Mouse (Mus musculus) embryo, embryonic 10.5 days (tissue): ENCODE results near the gene Zfp94.
A peak's percentile ranks its signal among the peaks of the same experiment; 100 is the strongest.

Experiments
- DNase-seq: peaks from one replicate; pipeline ENCODE4 v3.0.0-alpha.2; 2015; ENCODE audit warnings: low spot score

Gene Zfp94

DNA sequence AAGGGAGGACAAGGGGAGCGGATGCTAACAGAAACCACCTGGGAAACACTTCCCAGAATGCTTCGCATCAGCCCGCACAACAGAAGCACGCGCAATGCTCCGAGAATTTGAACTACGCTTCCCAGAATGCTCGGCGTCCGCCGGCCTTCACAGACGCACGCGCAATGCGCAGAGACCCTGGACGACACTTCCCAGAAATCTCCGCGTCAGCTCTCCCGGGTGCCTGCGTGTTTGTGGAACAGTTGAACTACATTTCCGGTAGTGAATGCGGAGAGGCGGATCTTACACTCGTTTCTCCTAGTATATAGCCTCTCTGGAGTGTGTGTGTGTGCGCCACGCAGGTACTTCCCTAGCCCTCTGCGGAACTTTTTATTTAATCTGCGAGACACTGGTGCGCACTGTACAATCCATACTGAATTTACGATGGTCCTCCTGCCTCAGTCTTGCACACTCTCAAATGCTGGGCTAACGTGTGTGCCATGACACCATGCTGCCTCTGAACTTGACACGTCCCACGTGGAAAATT lies at the start of gene Zfp94:
Gene Zfp94 (minus strand): TSS at position 100 of the 526 bp plus-strand sequence.
- DNase-seq: peak; percentile 98

DNA sequence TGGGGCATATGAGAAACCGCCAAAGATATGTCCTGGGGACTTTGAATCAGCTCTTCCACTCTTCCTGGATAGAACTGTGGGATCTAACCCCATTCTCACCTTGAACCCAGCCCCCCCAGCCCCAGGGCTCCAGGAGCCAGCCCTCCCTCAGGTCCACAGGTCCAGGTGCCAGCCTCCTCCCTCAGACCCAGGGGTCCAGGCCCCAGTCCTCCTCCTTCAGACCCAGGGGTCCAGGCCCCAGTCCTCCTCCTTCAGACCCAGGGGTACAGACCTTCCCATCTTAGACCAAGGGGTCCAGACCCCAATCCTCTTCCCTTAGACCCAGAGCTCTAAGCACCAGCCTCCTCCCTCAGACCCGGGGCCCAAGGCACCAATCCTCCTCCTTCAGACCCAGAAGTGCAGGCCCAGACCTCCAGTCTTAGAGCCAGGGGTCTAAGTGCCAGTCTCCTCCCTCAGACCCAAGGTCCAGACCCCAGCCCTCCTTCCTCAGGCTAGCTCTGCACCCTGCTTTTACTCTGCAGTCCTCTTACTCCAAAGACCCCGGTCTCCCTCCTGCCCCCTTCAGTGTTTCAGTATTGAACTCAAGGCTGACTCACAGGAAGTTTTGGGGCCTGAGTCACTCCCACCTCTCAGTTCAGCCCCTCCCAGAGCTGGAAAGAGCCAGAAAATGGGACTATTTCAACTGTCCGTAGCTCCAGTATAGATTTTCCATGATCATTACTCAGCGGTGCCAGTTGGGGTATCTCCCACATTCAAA lies 49.0 kb upstream of the Zfp94 start:
- no peak for DNase-seq

DNA sequence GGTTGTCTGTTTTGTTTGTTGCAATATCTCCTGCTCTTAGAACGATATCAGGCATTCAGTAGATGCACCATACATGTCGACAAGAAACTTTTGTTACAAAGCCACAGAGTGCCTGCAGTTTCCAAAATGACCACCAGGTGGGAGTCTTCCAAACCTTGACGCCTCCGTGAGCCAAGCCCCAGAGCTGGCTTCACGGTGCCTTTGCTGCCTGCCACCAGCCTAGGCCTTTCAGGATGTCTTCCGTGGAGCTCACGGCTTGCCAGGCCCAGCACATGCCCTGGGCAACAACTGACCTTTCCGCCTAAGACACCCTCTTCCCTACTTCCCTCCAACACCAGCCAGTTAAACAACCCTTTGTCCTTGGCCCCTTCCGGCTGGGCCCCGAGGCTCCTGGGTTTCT lies 48.4 kb upstream of the Zfp94 start:
- peak; percentile 94 for DNase-seq

DNA sequence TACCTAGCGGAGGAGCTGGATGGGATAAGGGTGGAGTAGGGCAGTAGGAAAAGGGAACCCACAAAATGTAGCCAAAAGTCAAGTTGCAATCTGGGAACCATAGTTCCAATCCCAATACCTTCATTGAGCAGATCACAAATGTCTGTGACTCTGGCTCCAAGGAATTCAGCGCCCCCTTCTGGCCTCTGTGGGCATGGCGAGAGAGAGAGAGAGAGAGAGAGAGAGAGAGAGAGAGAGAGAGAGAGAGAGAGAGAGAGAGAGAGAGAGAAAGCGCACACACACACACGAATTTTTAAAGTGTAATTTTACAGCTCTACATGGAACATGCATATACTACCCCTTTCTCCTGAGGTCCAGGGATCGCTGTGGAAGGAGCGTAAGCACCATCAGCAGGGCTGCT lies 46.8 kb upstream of the Zfp94 start:
- peak; percentile 53 for DNase-seq

DNA sequence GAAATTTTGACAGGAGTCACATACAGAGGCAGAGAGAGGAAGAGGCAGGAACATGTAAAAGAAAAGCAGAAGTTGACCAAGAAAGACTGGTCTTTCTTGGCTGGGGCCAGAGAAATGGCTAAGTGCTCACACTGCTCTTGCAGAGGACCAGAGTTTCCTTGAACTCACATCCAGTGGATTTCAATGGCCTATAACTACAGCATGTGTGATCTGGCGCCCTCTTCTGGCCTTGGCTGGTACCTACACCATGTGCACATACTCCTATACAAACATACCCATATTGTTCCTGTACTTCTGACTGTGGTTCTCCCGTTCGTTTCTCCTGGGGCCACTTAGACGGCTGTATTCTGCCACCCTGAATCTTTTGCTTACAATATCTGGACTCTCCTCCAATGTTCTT lies 44.5 kb upstream of the Zfp94 start:
- DNase-seq: no peak

DNA sequence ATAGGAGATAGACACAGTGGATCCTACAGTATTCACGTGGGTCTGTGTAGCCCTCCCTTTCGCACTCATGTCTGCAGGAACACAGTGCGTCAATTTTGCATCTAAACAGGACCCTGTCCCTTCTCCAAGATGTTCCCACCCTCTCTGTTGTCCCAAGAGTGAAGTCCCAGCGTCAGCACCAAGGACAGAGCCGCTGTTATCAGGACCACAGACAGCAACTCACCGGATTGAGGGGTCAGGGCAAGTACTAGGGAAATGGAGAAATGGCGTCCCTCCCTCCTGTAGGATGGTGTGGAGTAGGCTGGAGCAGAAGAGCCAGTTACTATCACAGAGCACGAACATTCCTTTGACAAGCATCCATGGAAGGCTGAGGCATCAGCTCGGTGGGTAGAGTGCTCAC lies 42.8 kb upstream of the Zfp94 start:
- peak; percentile 70 for DNase-seq

DNA sequence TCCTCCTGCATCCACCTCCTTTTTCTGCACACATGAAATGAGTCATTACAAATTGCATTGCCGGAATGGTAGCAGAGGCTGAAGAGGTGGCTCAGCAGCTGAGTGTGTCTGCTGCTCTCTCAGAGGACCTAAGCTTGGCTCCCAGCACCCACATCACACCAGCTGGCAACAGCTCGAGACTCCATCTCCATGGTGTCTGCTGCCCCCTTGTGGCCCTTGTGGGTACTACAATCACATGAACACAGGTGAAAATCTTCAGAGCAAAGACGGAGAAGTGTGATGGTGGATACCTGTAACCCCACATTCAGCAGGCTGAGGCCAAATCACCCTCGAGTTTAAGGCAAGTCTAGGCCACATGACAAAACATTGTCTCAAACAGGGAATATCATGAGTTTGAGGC lies 41.4 kb upstream of the Zfp94 start:
- DNase-seq: no peak

DNA sequence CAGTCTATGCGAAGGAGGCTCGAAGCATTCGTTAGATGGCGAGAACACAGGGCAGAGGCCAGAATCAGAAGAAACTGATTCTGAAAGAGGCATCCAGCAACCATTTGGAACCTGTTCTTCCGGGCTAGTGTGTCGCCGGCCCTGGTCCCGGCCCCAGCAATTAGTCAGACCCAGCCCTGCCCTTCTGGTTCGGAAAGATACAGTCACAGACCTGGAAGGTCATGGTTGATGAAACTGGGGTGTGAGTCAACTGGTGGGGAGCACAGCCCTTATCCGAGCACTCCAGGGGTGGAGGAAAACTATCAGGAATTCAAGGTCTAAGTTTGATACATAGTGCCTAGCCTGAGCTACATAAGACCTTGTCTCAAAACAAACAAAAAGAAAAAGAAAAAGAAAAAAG lies 39.6 kb upstream of the Zfp94 start:
- DNase-seq: no peak

DNA sequence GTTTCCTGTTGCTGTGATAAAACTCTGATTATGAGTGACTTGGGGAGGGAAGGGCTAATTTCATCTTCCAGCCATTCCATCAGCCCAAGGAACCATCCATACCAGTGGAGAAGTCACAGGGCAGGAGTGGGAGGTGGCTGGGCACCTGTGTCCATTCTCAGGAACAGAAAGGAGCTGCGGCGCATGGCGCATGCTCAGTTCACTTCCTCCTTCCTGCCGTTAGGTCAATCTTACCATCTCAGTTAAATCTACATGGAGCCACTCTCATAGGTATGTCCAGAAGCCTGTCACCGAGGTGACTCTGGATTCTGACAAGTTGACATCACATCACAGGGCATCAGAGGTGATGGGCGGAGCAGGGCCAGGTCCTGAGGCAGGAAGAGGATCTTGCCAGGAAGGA lies 39.2 kb upstream of the Zfp94 start:
- DNase-seq: no peak

DNA sequence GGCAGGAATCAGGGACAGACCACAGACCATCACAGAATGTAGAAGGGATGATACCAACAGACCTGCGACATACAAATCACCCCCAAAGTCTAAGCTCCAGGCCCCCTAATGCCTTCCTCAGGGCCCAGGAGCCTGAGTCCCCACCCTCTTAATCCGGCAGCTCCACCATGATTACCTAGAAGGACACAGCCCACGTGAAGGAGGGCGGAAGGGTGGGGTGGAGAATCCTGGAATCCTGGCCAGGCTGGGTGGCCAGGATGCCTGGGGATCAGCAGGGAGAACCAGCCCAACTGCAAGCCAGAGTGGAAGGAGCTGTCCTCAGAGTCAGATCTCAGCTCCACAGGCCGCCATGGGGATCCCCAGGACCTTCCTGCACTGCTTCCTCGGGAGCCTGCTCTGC lies 32.4 kb upstream of the Zfp94 start, which contains the start of gene Lypd5:
Gene Lypd5 (plus strand): TSS at position 301 of the 400 bp plus-strand sequence.
- no peak for DNase-seq

DNA sequence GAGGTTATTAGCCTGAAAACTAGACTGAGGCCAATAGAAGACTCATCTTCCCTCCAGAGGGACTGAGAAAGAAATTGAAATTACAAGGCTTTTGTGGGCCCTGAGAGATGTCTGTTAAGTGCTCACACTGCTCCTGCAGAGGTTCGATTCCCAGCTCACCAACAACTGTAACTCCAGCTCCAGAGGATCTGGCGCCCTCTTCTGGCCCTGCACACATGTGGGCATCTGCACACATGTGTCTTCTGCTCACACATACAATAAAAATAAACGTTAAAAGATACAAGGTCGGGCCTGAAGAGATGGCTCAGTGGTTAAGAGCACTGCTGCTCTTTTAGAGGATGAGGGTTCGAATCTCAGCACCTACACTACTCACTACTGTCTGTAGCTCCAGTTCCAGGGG lies 30.0 kb upstream of the Zfp94 start:
- DNase-seq: no peak

DNA sequence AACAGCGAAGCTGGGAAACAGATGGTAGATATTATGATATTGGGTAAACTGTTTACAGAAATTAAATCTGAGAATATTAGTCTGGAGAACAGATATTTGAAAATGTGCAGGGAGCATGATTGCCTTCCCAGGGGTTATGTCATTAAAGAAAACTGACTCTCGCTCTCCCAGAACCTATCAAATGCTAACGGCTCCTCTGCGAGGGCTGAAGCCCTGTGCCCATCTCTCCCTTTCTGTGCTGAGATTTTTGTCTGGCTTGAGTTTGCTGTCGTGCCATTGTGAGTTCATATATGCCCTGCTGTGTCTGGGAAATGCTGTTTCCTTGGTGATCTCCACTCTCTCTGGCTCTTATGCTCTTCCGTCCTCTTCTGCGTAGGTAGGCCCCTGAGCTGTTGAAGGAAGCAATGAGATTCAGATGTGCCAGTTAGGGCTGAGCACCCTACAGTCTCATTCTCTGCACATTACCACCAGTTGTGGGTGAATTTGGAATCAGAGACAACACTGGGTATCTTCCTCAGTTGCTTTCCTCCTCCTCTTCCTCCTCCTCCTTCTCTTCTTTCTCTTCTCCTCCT lies 27.3 kb upstream of the Zfp94 start:
- no peak for DNase-seq

DNA sequence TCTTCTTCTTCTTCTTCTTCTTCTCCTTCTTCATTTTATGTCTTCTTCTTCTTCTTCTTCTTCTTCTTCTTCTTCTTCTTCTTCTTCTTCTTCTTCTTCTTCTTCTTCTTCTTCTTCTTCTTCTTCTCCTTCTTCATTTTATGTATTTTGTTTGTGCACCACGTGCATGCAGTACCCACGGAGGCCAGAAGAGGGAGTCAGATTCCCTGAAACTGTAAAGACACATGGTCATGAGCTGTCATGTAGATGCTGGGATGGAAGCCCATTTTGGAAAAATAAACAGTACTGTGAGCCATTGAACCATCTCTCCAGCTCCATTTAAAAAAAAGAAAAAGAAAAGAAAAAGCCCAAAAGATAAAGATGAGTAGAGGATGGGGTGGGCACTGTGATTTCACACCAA lies 21.8 kb upstream of the Zfp94 start:
- no peak for DNase-seq

DNA sequence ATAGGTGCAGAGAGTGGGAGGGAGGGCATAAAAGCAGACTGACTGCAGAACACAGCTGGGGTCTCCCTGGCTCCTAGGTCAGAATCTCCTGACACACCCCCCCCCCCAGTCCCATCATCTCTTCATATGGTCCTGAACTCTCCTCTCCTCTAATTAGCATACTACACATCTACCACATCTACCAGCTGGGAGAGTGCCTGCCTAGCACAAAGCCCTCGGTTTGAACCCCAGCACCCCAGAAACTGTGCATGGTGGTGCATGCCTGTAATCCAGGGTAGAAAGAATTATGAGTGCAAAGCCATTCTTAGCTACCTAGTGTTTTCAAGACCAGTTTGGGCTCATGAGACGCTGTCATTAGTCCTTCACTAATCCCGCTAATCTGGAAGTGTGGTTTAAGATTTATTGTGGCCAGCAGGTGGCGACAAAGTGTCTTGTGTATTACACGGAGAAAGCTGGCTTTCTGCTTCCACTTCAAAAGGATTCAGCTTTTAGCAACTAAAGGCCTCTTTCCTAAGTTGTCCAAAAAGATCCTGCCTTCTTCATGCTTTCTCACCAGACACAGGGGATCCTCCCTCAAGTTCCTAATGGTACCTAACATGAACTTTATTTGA lies 19.3 kb upstream of the Zfp94 start:
- peak; percentile 87 for DNase-seq

DNA sequence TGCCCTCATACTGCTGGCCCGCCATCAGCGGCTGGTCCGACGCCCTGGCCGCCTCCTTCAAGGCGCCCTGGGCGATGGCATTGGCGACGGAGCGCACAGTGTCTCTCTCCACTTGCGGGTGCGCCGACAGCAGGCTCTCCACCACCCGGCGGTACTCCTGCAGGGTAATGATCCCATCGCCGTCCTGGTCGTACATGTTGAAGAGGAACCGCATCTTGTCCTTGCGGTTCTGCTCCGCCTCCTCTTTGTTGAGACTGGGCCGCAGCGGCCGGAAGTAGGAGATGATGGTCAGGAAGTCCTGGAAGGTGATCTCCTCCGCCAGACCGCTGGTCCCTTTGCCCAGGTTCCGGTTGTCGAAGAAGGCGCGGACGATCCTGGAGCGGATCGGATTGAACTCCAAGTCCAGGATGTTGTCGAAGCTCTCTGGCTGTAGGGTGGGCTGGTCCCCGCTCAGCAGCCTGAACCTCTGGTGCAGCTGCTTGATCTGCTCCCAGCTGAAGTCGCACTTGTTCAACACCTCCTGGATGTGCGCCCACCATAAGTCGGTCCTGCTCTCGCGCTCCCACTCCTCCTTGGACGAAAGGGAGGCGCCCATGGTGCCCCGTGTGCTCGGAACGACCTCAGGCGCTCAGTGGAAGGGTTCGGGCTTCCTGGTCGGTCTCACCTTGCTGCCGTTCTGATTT lies 17.0 kb upstream of the Zfp94 start, which contains the start of gene Tescl:
Gene Tescl (minus strand): TSS at position 633 of the 683 bp plus-strand sequence.
- DNase-seq: no peak

DNA sequence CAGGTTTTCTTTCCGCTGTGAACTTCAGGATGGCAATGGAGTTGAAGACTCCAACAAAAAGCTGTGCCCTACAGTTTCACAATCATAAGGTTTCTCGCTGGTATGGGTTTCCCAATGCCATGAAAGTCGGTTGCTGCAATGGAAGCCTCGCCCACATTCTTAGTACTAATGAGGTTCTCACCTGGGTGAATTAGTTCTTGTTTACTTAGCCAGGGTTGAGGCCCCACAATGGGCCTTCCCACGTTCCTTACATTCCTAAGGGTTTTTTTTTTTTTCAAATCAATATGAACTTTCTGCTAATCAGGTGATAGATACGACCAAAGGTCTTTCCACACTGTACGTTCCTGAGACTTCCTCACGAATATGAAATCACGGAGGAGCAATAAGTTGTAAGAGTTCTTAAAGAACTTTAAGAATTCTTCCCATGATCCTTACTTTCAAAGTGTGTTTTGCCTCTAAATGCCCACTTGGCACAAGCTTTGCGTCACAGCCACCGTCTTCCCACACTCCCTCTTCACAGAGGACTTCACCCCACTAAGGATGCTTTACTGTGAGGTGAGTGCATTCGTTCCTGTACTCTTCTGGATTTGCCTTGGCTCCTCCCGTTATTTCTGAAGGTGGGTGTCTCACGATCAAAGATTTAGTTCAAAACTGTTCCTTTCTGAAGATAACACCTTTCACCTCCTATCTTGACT lies 11.0 kb upstream of the Zfp94 start:
- no peak for DNase-seq

DNA sequence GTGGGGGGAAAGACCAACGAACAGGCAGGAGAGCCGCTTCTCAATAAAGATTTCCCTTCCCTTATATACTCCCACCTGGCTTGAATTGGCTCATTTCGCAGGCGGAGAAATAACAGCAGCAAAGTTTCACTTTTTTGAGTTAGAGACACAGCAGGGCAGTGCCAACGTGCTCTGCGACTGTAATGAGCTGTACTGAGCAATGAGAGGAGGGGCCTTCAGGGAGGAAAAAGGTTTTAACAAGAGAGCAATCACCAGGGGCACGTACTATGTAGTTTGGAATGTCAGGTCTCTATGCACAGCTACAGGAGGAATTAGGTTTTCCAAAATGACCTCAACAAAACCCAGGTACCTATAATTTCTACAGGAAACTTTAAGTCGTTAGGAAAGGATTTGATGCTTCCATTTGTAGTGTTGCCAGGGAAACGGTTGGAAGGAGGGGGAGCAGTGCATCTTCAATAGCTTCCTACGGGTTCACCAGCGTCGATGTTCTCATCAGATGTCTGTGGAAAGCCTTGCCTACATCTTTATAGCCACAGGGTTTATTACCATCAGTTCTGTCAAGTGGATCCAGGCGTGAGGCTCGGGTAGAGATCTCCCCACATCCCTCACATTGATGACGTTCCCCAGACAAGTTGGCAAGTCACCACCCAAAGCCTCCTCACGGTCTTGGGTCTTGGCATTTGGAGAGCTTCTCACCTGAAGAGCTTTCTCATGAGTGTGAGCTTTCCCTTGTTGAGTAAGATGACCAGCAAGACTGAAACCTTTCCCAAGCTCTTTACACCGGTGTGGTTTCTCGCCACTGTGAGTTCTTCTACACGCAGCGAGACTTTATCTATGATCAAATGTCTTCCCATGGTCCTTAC lies 10.0 kb upstream of the Zfp94 start:
- DNase-seq: no peak

DNA sequence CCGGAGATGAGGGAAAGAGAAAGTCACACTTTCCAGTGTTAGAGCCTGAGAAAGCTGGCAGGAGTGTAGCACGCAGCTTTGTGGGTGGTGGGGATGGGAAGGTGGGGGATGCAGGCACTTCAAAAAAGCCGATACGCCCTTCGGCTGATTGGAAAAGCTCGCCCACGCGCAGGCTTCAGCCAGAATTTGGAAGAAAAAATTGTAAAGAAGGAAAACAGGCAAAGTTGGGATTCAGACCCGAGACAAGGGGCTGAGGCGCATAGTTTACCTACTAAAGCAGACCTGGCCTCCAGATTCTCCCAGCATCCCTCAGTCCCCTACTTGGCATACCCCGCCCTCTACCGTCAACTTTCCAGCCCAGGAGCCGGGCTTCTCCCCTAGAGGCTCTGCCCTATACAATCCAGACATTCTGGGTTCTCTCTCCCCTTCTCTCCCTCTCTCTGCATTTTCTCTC lies 9.2 kb upstream of the Zfp94 start:
- DNase-seq: peak; percentile 69

DNA sequence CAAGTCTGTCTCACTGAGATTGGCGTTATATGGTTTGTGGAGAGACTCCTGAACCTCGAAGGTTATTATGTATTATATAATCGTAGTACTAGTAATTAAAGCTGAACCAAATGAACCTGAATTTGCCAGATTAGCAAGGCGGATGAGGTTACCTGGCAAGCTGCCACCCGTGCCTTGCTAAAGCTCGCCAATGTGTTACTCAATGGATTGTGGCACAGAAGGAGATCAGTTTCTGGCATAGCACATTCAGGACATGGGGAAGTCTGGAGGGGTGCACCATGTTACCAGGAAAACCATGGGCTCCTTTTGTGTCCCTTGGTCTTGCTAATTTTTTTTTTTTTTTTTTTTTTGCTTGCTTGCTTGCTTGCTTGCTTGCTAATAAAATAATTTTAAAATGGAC lies 8.7 kb upstream of the Zfp94 start:
- DNase-seq: no peak

DNA sequence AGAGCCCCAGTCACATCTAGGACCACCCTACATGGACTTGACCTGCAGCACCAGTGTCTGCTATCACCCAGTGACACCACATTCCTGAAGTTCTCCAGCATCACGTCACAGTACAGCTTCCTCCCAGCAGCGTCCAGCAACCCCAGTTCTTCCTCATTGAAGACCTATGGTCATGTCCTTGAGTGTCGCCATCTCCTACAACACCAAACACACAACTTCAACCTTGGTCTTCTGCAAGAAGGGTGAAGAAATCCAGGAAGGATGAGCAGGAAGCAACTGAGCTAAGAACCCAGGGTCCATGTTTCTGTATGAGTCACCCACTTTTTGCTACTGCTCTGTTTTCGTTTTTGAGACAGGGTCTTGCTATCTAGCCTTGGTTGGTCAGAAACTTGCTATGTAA lies 6.1 kb upstream of the Zfp94 start:
- no peak for DNase-seq

DNA sequence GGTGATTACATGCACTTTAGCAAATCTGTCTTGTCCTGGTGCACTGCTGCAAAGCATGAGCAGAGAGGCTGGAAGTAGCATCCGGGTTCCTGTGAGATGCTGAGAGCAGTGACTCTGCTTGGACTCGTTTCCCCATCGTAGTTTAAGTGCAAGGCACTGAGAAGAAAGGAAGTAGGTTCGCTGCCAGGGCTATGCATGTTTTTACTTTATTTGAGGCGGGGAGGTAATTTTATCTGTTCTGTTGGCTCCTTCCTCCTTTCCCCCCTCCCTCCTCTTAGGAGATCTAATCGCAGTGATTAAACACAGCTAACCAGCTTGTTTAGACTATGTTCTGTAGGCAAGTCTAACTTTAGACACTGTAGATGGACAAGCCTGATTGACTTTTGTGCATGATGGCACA lies 2.5 kb upstream of the Zfp94 start:
- DNase-seq: no peak
